Mouse (Mus musculus) lung, postnatal 0 days (tissue): Measurements from ENCODE around the gene 9930021J03Rik. TPM values are rescaled to one million over a fixed set of nuclear protein-coding genes. Genes with fewer than 3 reads are reported as not detected.

ENCODE experiments used
- ATAC-seq: fragments of 200-750 bp; cut with Nextera tagmentation; 2 replicates; pipeline ENCODE4 v1.8.0; 2017; ENCODE audit warnings: moderate library complexity
- DNase-seq: peaks from one replicate; pipeline ENCODE4 v3.0.0-alpha.2; 2016; ENCODE audit warnings: low spot score
- H3K27ac ChIP-seq: fragments of 300-500 bp; sonication (generic); 2 replicates; pipeline ENCODE4 v1.5.1; 2014; ENCODE audit warnings: antibody characterized with exemption, mild to moderate bottlenecking, low read length, mixed read lengths
- H3K27me3 ChIP-seq: fragments of 300-500 bp; sonication (generic); replicated peaks from 2 replicates; pipeline ENCODE4 v1.6.1; 2014; ENCODE audit warnings: low read length, mixed read lengths; ENCODE audit not compliant: insufficient read depth
- H3K36me3 ChIP-seq: fragments of 300-500 bp; sonication (generic); 2 replicates; pipeline ENCODE4 v1.6.1; 2014; ENCODE audit warnings: low read length, mixed read lengths; ENCODE audit not compliant: insufficient read depth
- H3K4me1 ChIP-seq: fragments of 300-500 bp; sonication (generic); 2 replicates; pipeline ENCODE4 v1.6.1; 2014; ENCODE audit warnings: antibody characterized with exemption, low read depth, low read length, mixed read lengths; ENCODE audit not compliant: insufficient read depth
- H3K4me2 ChIP-seq: fragments of 300-500 bp; sonication (generic); replicated peaks from 2 replicates; pipeline ENCODE4 v1.6.1; 2014; ENCODE audit warnings: low read depth, mild to moderate bottlenecking, low read length, moderate library complexity, mixed read lengths
- H3K4me3 ChIP-seq: fragments of 300-500 bp; sonication (generic); 2 replicates; pipeline ENCODE4 v1.5.1; 2014; ENCODE audit warnings: low read depth, low read length
- H3K9ac ChIP-seq: fragments of 300-500 bp; sonication (generic); replicated peaks from 2 replicates; pipeline ENCODE4 v1.6.1; 2014; ENCODE audit warnings: low read depth, mild to moderate bottlenecking
- H3K9me3 ChIP-seq: fragments of 300-500 bp; sonication (generic); 2 replicates; pipeline ENCODE4 v1.6.1; 2016; ENCODE audit warnings: low read length, mixed read lengths
- CTCF ChIP-seq: IDR thresholded peaks from 2 replicates; pipeline ENCODE4 v1.5.1; 2016; ENCODE audit warnings: antibody characterized with exemption, mild to moderate bottlenecking
- EP300 ChIP-seq: IDR thresholded peaks from 2 replicates; pipeline ENCODE4 v1.6.1; 2016; ENCODE audit warnings: antibody characterized with exemption, mild to moderate bottlenecking, control low read depth
- WGBS: fragments of 180-500 bp; shearing (Covaris S2); extraction: QIAGEN DNeasy Blood & Tissue Kit; methylation state at CpG from one replicate; pipeline ENCODE4 v1.1.7; 2014; 5-methylcytosine and 5-hydroxymethylcytosine counted together
- polyA plus RNA-seq: library from polyadenylated mRNA; unstranded; fragments of >200 nt; fragmentation: Nextera tagmentation; extraction: Ambion mirVana; gene quantifications from 2 replicates; pipeline ENCODE4 v1.2.1, GENCODE M21; 2015

Gene 9930021J03Rik
- polyA plus RNA-seq, 1 experiment from 2014 or later, result 3.2 TPM

DNA sequence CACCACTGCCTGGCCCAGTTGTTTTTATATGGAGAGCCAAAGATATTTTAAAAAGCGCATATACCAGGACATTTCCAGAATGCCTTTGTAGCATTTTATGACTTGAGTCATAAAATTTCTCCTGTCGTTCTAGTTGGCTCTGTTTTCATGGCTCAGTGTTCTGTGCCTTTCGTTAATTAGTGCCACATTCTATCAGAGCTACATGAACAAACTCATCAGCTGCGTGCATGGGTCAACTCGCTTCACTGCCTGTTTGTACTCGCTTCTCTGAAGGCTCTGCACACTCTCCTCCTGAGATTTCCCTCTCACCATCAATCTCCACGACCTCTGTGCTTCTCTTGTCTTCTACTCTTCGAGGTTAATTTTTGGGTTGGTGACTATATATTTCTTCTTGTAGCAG is 37.2 kb upstream of the 9930021J03Rik start:
- no peak overlapping the region for H3K4me3 ChIP-seq
- H3K4me2 ChIP-seq, result no peak overlapping the region
- WGBS, result 80% methylated on average over 8 of the region's 8 CpGs
- H3K27ac ChIP-seq, result no peak overlapping the region
- no peak for TF ChIP-seq CTCF
- TF ChIP-seq EP300, result no peak
- H3K36me3 ChIP-seq, result no peaks in the 10 kb centered on the region
- DNase-seq (no peak), ATAC-seq (no peak)
- no peaks in the 10 kb centered on the region for H3K9me3 ChIP-seq
- no peaks in the 10 kb centered on the region for H3K27me3 ChIP-seq
- no peak overlapping the region for H3K9ac ChIP-seq
- H3K4me1 ChIP-seq, result no peaks in the 10 kb centered on the region

GRCm38 (mm10) chr19:29840642-29841041 is 34.9 kb upstream of the 9930021J03Rik start:
- peak; percentile 82 for DNase-seq
- H3K4me1 ChIP-seq, result no peaks in the 10 kb centered on the region
- no peak for TF ChIP-seq EP300
- no peak for TF ChIP-seq CTCF
- no peak overlapping the region for H3K4me2 ChIP-seq
- H3K36me3 ChIP-seq, result no peaks in the 10 kb centered on the region
- no peaks in the 10 kb centered on the region for H3K27me3 ChIP-seq
- no peak overlapping the region for H3K4me3 ChIP-seq
- no peak overlapping the region for H3K9ac ChIP-seq
- H3K27ac ChIP-seq, result no peak overlapping the region
- WGBS, result 61% methylated on average over 4 of the region's 4 CpGs
- no peak; the same call in 1 of the 2 replicates for ATAC-seq
- no peaks in the 10 kb centered on the region for H3K9me3 ChIP-seq

DNA sequence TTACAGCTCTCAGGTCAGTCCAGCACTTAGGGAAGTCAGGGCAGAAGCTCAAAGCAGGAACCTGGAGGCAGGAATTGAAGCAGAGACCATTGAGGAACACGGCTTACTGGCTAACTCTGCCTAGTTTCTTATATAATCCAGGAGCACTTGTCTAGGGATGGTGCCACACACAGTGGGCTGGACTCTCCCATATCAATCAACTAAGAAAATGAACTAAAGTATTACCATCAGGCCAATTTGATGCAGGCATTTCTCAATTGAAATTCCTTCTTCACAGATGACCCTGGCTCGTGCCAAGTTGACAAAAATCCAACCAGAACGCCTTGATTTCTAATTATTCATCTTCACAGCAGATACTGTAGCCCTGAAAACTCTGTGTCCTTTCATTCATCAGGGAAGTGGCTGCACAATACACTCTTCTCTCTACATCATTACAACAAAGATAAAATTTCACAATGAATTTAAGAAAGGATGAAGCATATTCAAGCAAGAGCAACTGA is 32.9 kb upstream of the 9930021J03Rik start:
- H3K9ac ChIP-seq, result no peak overlapping the region
- H3K36me3 ChIP-seq, result no peaks in the 10 kb centered on the region
- 55% methylated on average over 3 of the region's 3 CpGs for WGBS
- no peak overlapping the region for H3K4me2 ChIP-seq
- no peaks in the 10 kb centered on the region for H3K4me1 ChIP-seq
- no peaks in the 10 kb centered on the region for H3K27me3 ChIP-seq
- H3K9me3 ChIP-seq, result no peaks in the 10 kb centered on the region
- no peak for TF ChIP-seq CTCF
- TF ChIP-seq EP300, result no peak
- H3K27ac ChIP-seq, result no peak overlapping the region
- H3K4me3 ChIP-seq, result no peak overlapping the region
- no peak for ATAC-seq
- DNase-seq, result no peak

- H3K4me1 ChIP-seq, result no peaks in the 10 kb centered on the region
- no peak overlapping the region for H3K4me3 ChIP-seq
- H3K4me2 ChIP-seq, result no peak overlapping the region
- no peaks in the 10 kb centered on the region for H3K27me3 ChIP-seq
- TF ChIP-seq EP300, result no peak
- TF ChIP-seq CTCF, result no peak
- no peak for ATAC-seq
- no peaks in the 10 kb centered on the region for H3K36me3 ChIP-seq
- WGBS, result 90% methylated on average over 1 of the region's 1 CpGs
- H3K9me3 ChIP-seq, result no peaks in the 10 kb centered on the region
- H3K9ac ChIP-seq, result no peak overlapping the region
- H3K27ac ChIP-seq, result no peak overlapping the region
- no peak for DNase-seq
Observed at GRCm38 (mm10) chr19:29838171-29838570, 32.4 kb upstream of the 9930021J03Rik start.

- Histone ChIP-seq H3K27ac (no peak overlapping the region), H3K36me3 (no peaks in the 10 kb centered on the region), H3K27me3 (no peaks in the 10 kb centered on the region), H3K4me3 (no peak overlapping the region), H3K4me2 (no peak overlapping the region), H3K4me1 (no peaks in the 10 kb centered on the region), H3K9me3 (no peaks in the 10 kb centered on the region), H3K9ac (no peak overlapping the region)
- no peak for DNase-seq
- no peak for ATAC-seq
- TF ChIP-seq EP300, result no peak
- TF ChIP-seq CTCF, result no peak
- WGBS, result 33% methylated on average over 3 of the region's 3 CpGs
Observed at GRCm38 (mm10) chr19:29835364-29836034, 29.7 kb upstream of the 9930021J03Rik start.

GRCm38 (mm10) chr19:29830911-29831310 is 25.1 kb upstream of the 9930021J03Rik start:
- H3K4me1 ChIP-seq, result no peaks in the 10 kb centered on the region
- no peak for TF ChIP-seq EP300
- no peak for TF ChIP-seq CTCF
- DNase-seq, result no peak
- no peaks in the 10 kb centered on the region for H3K36me3 ChIP-seq
- H3K27ac ChIP-seq, result no peak overlapping the region
- ATAC-seq, result no peak
- H3K9ac ChIP-seq, result no peak overlapping the region
- H3K4me3 ChIP-seq, result no peak overlapping the region
- no peak overlapping the region for H3K4me2 ChIP-seq
- H3K27me3 ChIP-seq, result no peaks in the 10 kb centered on the region
- no peaks in the 10 kb centered on the region for H3K9me3 ChIP-seq
- WGBS, result 73% methylated on average over 2 of the region's 2 CpGs

DNA sequence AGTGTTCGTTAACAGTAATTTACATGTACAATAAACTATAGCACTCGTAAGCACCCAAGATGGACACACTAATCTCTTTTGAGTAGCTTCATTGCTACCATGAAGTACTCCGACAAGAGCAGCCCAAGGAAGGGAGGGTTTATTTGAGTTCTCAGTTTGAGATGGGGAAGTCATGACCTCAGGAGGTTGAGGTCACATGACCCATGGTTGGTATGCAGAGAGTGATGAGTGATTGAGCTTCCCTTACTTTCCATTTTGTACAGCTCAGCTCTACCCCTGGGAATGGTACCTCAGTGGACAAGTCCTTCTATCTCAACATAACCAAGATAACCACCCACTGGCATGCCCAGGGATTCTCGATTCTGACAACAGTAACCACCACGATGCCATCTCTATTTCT is 22.8 kb upstream of the 9930021J03Rik start:
- TF ChIP-seq EP300 (no peak), CTCF (no peak)
- ATAC-seq, result no peak
- 68% methylated on average over 5 of the region's 5 CpGs for WGBS

More for the DNA sequence above, 22.8 kb upstream of the 9930021J03Rik start:
- H3K4me3 ChIP-seq, result no peak overlapping the region
- DNase-seq, result no peak
- H3K9me3 ChIP-seq, result no peaks in the 10 kb centered on the region
- H3K36me3 ChIP-seq, result no peaks in the 10 kb centered on the region
- no peak overlapping the region for H3K27ac ChIP-seq
- H3K27me3 ChIP-seq, result no peaks in the 10 kb centered on the region
- no peak overlapping the region for H3K9ac ChIP-seq
- no peaks in the 10 kb centered on the region for H3K4me1 ChIP-seq
- H3K4me2 ChIP-seq, result no peak overlapping the region
